Mouse (Mus musculus): ENCODE measurements around the gene Wnt3.

DNA sequence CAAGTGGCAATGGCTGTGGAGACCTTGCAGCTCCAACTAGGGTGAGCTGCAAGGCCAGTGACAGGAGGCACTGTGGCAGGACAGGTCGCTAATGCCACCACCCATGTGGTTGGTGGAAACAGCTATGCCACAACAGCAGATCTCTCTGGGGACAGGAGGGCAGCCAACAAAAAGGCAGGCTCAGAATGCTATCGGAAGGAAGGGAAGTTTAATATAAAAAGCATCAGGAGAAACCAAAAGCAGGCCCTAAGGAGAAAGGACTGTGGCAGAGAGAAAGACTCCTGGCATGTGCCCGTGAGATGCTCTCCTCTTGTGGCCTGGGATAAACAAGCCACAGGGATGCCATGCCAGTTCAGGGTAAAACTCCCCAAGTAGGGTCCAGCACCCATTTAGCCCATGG, 57.8 kb downstream of the Wnt3 start:
- TF ChIP-seq CTCF (IDR thresholded peaks at IDR 0.05; ENCODE audit: low read depth, low read length) (no peak), GATA1 (IDR thresholded peaks at IDR 0.05; ENCODE audit: borderline replicate concordance, low read length) (no peak), POLR2AphosphoS5 (IDR thresholded peaks at IDR 0.05; ENCODE audit: insufficient replicate concordance, low read depth, low read length) (no peak), TAL1 (conservative IDR thresholded peaks at IDR 0.05; ENCODE audit: low read depth, low read length) (no peak)

All from G1E (cell line).